Mouse (Mus musculus): Measurements from ENCODE around the gene Ppm1a.

The Ppm1a gene

DNA sequence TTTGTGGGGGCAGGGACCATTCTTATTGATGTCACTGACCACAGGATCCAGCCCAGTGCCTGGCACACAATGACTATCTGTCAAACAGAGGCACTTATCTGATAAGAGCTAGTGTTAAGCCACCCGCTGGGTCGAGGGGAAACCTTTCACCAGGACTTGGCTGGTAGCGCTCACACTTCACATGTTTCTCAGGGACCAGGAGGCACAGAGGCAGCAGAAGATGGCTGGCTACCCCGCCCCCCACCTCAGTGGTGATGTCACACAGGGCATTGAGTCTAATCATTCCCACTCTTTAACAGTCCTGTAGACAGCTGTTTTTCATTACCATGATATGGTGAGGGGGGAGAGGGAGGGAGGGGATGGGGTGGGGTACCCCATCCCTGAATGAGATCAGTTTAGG is at the start of gene Ppm1a:
Ppm1a (plus strand) TSS at position 370 of the 400 bp plus-strand sequence.
- peak; percentile 69 for DNase-seq (ENCODE audit: low spot score)

- DNase-seq (ENCODE audit: low spot score): no peak
Measured at GRCm38 (mm10) chr12:72709981-72710380, 47.3 kb upstream of the Ppm1a start.

- no peak for DNase-seq (ENCODE audit: low spot score)
Measured at GRCm38 (mm10) chr12:72714896-72715295, 42.4 kb upstream of the Ppm1a start.

- DNase-seq (ENCODE audit: low spot score): no peak
Measured at GRCm38 (mm10) chr12:72715846-72716245, 41.4 kb upstream of the Ppm1a start.

- no peak for DNase-seq (ENCODE audit: low spot score)
Measured at GRCm38 (mm10) chr12:72719046-72719445, 38.2 kb upstream of the Ppm1a start.

- no peak for DNase-seq (ENCODE audit: low spot score)
Measured at GRCm38 (mm10) chr12:72719452-72720087, 37.7 kb upstream of the Ppm1a start.

- no peak for DNase-seq (ENCODE audit: low spot score)
Measured at GRCm38 (mm10) chr12:72721710-72722109, 35.5 kb upstream of the Ppm1a start.

DNA sequence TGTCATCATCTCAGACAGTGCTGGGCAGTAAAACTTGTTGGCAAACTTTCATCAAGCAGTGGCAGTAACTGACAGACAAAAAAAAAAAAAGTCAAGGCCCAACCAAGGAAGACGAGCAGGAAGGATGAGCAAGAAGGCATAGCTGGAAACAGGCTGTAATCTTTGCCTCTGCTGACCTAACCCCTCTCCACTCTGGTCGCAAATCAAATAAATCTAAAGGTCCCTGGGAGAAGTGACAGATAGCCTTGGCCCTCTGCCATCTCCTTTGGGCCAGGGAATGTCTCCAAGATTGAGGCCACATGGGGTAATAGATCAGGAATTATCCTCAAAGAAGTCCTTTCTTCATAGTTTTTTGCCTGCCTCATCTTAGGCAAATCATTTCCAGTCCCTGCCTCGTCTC is 33.3 kb upstream of the Ppm1a start:
- DNase-seq (ENCODE audit: low spot score): no peak

DNA sequence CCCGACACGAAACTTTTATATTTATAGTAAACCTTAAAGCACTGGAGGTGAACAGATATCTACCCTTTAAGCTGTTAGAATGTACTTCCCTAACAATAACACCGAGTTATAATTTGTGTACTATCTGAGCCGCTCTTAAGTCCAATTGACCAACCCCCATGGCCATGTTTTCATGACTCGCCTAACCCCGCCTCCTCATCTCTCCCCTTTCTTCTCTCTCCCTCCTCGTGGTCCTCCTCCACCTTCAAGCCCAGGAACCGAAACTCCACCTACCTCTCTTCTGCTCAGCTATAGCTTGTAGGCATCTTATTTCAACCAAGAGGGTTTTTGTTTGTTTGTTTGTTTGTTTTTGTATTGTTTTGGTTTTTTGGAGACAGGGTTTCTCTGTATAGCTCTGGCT is 30.2 kb upstream of the Ppm1a start:
- no peak for DNase-seq (ENCODE audit: low spot score)

DNA sequence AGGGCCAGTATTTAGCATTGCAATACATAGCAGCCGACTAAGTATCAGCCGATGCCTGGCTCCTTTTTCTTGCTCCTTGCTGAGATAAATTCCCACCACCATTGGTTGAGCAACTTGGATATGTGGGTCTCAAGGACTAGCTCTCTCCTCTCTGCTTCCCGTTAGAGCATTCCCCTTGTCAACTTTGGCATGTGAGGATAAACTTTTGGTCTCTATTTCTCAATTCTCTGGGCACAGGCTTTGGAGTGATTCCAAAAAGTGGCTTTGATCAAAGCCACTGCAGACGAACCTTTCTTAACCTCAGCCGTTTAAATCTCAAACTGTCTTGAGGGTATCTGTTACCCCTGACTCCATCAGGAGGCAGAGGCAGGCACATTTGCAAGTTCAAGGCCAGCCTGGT is 29.6 kb upstream of the Ppm1a start:
- DNase-seq (ENCODE audit: low spot score): no peak

DNA sequence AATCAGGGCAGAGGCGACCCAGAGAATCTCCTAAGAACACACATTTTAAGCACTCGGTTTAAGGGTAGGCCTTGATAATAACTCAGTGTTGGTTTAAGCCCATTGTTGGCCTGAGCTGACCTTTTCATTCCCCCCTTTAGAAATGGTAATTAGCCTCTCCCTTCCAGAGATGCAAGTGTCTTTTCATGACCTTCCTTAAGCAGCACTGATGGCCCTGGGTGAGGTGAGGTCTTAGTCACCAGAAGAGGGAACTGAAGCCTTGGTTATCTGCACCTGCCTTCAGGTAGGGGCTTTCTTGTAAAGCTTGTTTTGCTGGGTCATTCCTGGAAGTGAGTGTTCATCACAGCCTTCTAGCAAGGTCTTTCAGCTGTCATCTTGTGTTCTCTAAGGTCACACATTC is 23.1 kb upstream of the Ppm1a start:
- DNase-seq (ENCODE audit: low spot score): no peak

- DNase-seq (ENCODE audit: low spot score): no peak
Measured at GRCm38 (mm10) chr12:72741176-72741575, 16.1 kb upstream of the Ppm1a start.

- no peak for DNase-seq (ENCODE audit: low spot score)
Measured at GRCm38 (mm10) chr12:72744803-72745360, 12.4 kb upstream of the Ppm1a start.

DNA sequence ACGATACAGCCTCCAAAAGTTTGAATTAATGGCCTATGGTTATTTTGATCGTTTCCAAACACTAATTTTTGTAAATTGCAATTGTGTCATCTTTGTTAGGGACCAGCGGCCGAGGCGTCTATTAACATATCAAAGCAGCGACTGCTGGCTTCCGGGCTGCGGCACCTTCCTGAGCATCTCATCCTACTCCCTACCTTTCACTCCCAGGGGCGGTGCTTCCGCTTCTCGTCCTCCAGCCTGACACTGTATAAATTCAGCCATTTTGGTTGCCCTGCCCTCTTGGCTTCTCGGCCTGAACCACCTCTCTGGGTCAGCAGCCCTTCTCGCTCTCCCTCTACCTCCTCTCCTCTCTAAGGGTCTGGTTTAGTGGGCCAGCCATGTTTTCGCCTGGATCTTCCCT is 11.8 kb upstream of the Ppm1a start:
- no peak for DNase-seq (ENCODE audit: low spot score)

GRCm38 (mm10) chr12:72748341-72748740 is 8.9 kb upstream of the Ppm1a start:
- DNase-seq (ENCODE audit: low spot score): no peak

DNA sequence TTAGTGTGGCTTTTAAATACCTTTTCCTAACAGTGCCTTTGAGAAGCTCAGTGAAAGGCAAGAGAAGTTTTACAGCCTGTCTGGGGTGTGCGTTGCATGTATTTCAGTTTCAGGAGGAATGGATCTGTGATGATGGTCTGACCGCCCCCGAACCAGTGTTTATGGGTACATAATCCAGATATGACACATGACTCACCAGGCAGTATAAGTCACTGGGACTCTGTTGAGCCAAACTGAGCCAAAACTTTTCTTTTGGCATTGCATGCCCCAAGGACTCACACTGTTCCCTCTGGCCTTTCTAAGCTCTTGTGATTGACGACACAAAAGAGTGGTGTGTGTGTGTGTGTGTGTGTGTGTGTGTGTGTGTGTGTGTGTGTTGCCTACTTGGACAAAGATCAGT is 8.4 kb upstream of the Ppm1a start:
- no peak for DNase-seq (ENCODE audit: low spot score)

DNA sequence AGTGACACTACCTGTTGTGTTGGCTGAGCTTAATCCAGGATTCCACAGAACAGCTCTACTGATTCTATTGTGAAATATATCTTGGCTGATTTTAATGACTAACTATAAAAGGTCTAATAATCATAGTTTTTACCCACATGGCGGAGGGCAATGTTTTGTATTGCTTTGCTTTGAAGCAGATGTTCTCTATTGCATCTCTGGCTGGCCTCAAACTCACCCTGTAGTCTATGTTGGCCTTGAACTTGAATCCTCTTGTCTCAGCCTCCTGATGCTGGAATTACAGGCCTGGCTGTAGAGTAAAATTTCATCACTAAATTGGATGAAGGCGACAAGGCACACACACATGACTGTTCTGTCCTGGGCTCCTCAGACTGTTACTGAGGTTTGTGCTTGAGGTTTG is 7.8 kb upstream of the Ppm1a start:
- DNase-seq (ENCODE audit: low spot score): no peak

DNA sequence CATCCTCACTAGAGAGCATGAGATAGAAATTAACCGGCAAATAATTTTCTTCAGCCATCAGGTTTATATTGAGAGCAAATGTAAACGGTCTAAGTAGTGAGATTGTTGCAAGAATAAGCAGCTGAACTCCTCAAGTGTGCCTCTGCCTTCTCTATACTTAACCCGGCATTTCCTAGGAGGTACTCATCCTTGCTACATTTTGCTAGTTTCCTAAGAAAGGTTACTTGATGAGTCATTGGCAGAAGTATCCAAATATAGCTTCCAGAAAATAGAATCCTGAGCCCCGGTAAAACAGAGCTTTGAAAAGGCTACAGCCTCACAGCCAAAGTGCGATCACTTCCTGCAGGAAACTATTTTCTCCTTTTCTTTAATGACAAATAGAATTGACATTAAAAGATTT is 7.2 kb upstream of the Ppm1a start:
- DNase-seq (ENCODE audit: low spot score): no peak

DNA sequence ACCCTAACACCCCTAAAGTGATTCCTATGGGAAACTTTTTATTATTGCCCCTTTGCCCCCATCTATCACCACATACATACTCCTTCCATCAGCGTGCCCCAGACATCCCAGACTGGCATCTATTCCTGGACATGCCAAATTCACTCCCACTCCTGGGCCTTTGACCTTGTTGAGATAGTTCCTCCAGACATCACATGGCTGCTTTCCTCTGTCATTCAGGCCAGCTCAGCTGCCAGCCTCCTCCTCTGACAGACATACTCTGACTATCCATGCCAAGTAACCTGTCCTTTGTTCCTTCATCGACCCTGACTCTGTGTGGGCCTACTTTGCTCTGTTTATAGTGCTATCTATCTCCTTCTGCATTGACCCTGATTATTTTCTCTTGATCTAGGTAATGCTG is 6.6 kb upstream of the Ppm1a start:
- no peak for DNase-seq (ENCODE audit: low spot score)

DNA sequence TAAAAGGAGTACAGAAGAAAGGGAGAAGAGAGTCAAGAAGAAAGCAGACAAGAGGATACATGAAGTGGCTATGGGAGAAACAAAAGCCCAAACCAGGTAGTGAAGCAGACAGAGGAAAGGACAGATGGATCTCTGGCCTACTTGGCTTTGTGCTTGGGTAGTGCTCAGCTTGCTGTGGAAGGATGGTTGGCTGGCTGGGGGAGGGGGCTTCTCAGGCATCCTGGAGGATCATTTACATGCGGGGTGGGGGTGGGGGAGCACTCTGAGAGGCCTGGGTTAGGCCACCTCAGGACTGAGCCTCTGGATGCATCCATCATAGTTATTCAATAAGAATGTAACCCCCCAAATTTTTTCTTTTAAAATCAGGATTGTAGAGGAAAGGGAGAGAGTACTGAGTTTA is 341 bp downstream of the Ppm1a start:
- peak; percentile 64 for DNase-seq (ENCODE audit: low spot score)

DNA sequence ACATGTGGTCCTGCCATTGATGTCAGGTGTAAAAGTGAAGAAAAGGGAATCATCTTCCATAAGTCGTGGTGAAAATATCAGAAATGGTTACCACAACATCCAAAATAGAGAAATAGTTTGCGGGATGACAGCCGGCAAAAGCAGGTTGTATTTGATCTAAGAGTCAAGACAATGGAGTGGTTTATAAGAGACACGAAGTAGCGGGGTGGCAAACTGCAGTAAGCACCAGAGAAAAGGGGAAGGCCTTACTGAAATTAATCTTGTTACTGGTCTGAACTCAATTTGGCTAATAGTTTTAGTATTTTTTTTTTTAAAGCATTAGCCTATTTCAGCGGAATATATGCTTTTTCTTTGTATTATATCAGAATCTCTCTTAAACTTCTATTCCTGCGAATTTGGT is 2.7 kb downstream of the Ppm1a start:
- no peak for DNase-seq (ENCODE audit: low spot score)

- peak; percentile 90 for DNase-seq (ENCODE audit: low spot score)
Measured at GRCm38 (mm10) chr12:72760376-72761229, 3.3 kb downstream of the Ppm1a start.

DNA sequence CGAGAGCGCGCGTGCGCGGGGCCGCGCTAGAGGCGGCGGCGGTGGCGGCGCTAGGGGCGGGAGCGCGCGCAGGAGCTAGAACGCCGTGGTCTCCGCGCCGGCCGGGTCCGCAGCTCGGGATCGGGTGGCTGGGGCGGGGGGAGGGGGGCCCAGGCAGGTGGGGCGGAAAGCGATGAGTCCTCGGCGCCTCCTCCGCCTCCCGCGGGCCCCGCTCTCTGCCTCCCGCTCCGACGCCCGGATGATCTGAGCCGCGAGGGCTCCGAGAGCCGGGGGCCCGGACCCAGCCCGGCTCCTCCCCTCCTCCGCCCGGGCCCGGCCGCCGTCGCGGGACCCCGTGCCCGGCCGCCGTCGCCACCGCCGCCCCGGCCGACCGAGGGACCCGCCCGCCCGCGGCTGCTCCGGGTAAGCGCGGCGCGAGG is 4.0 kb downstream of the Ppm1a start:
- peak; percentile 94 for DNase-seq (ENCODE audit: low spot score)

Measured in embryo, embryonic 10.5 days (tissue).